Mouse (Mus musculus) urinary bladder, adult 2 months (tissue): ENCODE results near the gene Tpm4. TPM values are rescaled to one million over a fixed set of nuclear protein-coding genes. Genes with fewer than 3 reads are reported as not detected.

Experiments
- DNase-seq: peaks from one replicate; pipeline ENCODE4 v3.0.0; 2022; ENCODE audit warnings: low spot score
- polyA plus RNA-seq: library from polyadenylated mRNA; depleted of rRNA; stranded (reverse); fragments of >200 nt; gene quantifications from 2 replicates; pipeline ENCODE4 v1.2.3, GENCODE M21; 2012; rRNA removed

Gene Tpm4
- polyA plus RNA-seq, 1 experiment: 234 TPM

GRCm38 (mm10) chr8:72189417-72190214, 54.8 kb downstream of the Tpm4 start, which contains the start of gene Hsh2d:
Gene Hsh2d, plus strand, starts transcription at chr8:72189638.
- no peak for DNase-seq

- DNase-seq: no peak
Measured at GRCm38 (mm10) chr8:72190215-72190539, 55.4 kb downstream of the Tpm4 start.

GRCm38 (mm10) chr8:72192065-72192464, 57.3 kb downstream of the Tpm4 start:
- no peak for DNase-seq

- no peak for DNase-seq
Measured at GRCm38 (mm10) chr8:72197997-72198396, 63.2 kb downstream of the Tpm4 start.

Other genes with a start within 250 kb of the Tpm4 start
- 2.1 and 2.6 TPM in 2 replicates for gene Zfp882, start 226.4 kb upstream of the Tpm4 start, polyA plus RNA-seq
- 17.0 and 20.5 TPM in 2 replicates for gene Zfp617, start 226.3 kb upstream of the Tpm4 start, polyA plus RNA-seq
- 18.9 and 21.7 TPM in 2 replicates for gene Zfp961, start 183.9 kb upstream of the Tpm4 start, polyA plus RNA-seq
- 3.6 TPM in 2 replicates for gene Cyp4f18, start 125.3 kb upstream of the Tpm4 start, polyA plus RNA-seq
- gene Olfr372, start 93.8 kb upstream of the Tpm4 start, polyA plus RNA-seq: not detected in 2 replicates
- gene Olfr373, start 51.8 kb upstream of the Tpm4 start, polyA plus RNA-seq: not detected in 2 replicates
- not detected in 2 replicates for gene Olfr374, start 27.9 kb upstream of the Tpm4 start, polyA plus RNA-seq
- gene Rab8a, start 26.2 kb downstream of the Tpm4 start, polyA plus RNA-seq: 82.2 and 89.4 TPM in 2 replicates
- 0.23 and 0.24 TPM in 2 replicates for gene Hsh2d, start 54.7 kb downstream of the Tpm4 start, polyA plus RNA-seq
- gene Cib3, start 77.9 kb downstream of the Tpm4 start, polyA plus RNA-seq: 0.04 and 0.11 TPM in 2 replicates
- not detected in 2 replicates for gene Gm11034, start 78.7 kb downstream of the Tpm4 start, polyA plus RNA-seq
- 70.7 and 77.4 TPM in 2 replicates for gene Fam32a, start 84.8 kb downstream of the Tpm4 start, polyA plus RNA-seq
- gene Ap1m1, start 105.0 kb downstream of the Tpm4 start, polyA plus RNA-seq: 75.1 TPM in 2 replicates
- gene Gm10282, start 170.3 kb downstream of the Tpm4 start, polyA plus RNA-seq: 6.2 and 8.5 TPM in 2 replicates
- gene Klf2, start 184.1 kb downstream of the Tpm4 start, polyA plus RNA-seq: 32.4 and 36.7 TPM in 2 replicates